Mouse (Mus musculus): ENCODE results near the gene Ism2. TPM values are rescaled to one million over a fixed set of nuclear protein-coding genes. Genes with fewer than 3 reads are reported as not detected.
"Not testable (repeated sequence)": the region's sequence is repeated elsewhere in the genome, so short reads cannot be mapped to it uniquely, and the experiment has no call there.

Gene Ism2
- not detected for polyA plus RNA-seq (2017; shearing (Covaris generic))

- no peak for ATAC-seq
Measured at GRCm38 (mm10) chr12:87299657-87300440, at the start of gene Ism2. Gene Ism2, minus strand, starts transcription at chr12:87299705.

GRCm38 (mm10) chr12:87348029-87348428, 48.5 kb upstream of the Ism2 start:
- no peak for ATAC-seq

- ATAC-seq = no peak
Measured at GRCm38 (mm10) chr12:87347511-87347910, 48.0 kb upstream of the Ism2 start.

- ATAC-seq = no peak
Measured at GRCm38 (mm10) chr12:87343084-87343605, 43.6 kb upstream of the Ism2 start.

GRCm38 (mm10) chr12:87338082-87338481, 38.6 kb upstream of the Ism2 start:
- no peak for ATAC-seq

GRCm38 (mm10) chr12:87334886-87335285, 35.4 kb upstream of the Ism2 start:
- no peak for ATAC-seq

GRCm38 (mm10) chr12:87333794-87334193, 34.3 kb upstream of the Ism2 start:
- ATAC-seq = no peak

- no peak for ATAC-seq
Measured at GRCm38 (mm10) chr12:87332511-87332910, 33.0 kb upstream of the Ism2 start.

- ATAC-seq = no peak
Measured at GRCm38 (mm10) chr12:87331908-87332307, 32.4 kb upstream of the Ism2 start.

GRCm38 (mm10) chr12:87331053-87331456, 31.6 kb upstream of the Ism2 start:
- no peak for ATAC-seq

- no peak for ATAC-seq
Measured at GRCm38 (mm10) chr12:87330213-87330612, 30.7 kb upstream of the Ism2 start.

GRCm38 (mm10) chr12:87328025-87328424, 28.5 kb upstream of the Ism2 start:
- no peak for ATAC-seq

- ATAC-seq = no peak
Measured at GRCm38 (mm10) chr12:87327610-87328009, 28.1 kb upstream of the Ism2 start.

GRCm38 (mm10) chr12:87325452-87325851, 25.9 kb upstream of the Ism2 start:
- no peak for ATAC-seq

- ATAC-seq = no peak
Measured at GRCm38 (mm10) chr12:87319229-87319628, 19.7 kb upstream of the Ism2 start.

GRCm38 (mm10) chr12:87317951-87318350, 18.4 kb upstream of the Ism2 start:
- no peak for ATAC-seq

GRCm38 (mm10) chr12:87313098-87313497, 13.6 kb upstream of the Ism2 start:
- ATAC-seq = no peak

GRCm38 (mm10) chr12:87306584-87306844, 7.0 kb upstream of the Ism2 start:
- not testable (repeated sequence) for ATAC-seq

- no peak for ATAC-seq
Measured at GRCm38 (mm10) chr12:87305767-87306583, 6.5 kb upstream of the Ism2 start.

GRCm38 (mm10) chr12:87301189-87301588, 1.7 kb upstream of the Ism2 start:
- no peak for ATAC-seq

- ATAC-seq = no peak
Measured at GRCm38 (mm10) chr12:87300441-87300690, 861 bp upstream of the Ism2 start.

GRCm38 (mm10) chr12:87299037-87299656, 358 bp downstream of the Ism2 start:
- peak; percentile 19 for ATAC-seq

GRCm38 (mm10) chr12:87293934-87294333, 5.6 kb downstream of the Ism2 start:
- ATAC-seq = no peak

GRCm38 (mm10) chr12:87289100-87289499, 10.4 kb downstream of the Ism2 start:
- ATAC-seq = no peak

Data from activated CD4-positive, CD25-positive, alpha-beta regulatory T cell, adult 4 months (primary cell).